Mouse (Mus musculus) lung, embryonic 14.5 days (tissue): ENCODE results near the gene Fam222b. TPM values are rescaled to one million over a fixed set of nuclear protein-coding genes. Genes with fewer than 3 reads are reported as not detected.
A peak's percentile ranks its signal among the peaks of the same experiment; 100 is the strongest.

Experiments
- ATAC-seq: fragments of 200-750 bp; cut with Nextera tagmentation; 2 replicates; pipeline ENCODE4 v1.8.0; 2017; ENCODE audit warnings: mild to moderate bottlenecking, moderate TSS enrichment, moderate library complexity; ENCODE audit not compliant: insufficient read depth
- DNase-seq: peaks from one replicate; pipeline ENCODE4 v3.0.0-alpha.2; 2015
- H3K27ac ChIP-seq: fragments of 300-500 bp; sonication (generic); 2 replicates; pipeline ENCODE4 v1.5.1; 2014; ENCODE audit warnings: low read depth, mild to moderate bottlenecking, moderate library complexity
- H3K27me3 ChIP-seq: fragments of 300-500 bp; sonication (generic); 2 replicates; pipeline ENCODE4 v1.6.1; 2014; ENCODE audit warnings: low read length, control low read depth; ENCODE audit not compliant: insufficient read depth
- H3K36me3 ChIP-seq: fragments of 300-500 bp; sonication (generic); 2 replicates; pipeline ENCODE4 v1.6.1; 2014; ENCODE audit warnings: control low read depth; ENCODE audit not compliant: insufficient read depth
- H3K4me1 ChIP-seq: fragments of 300-500 bp; sonication (generic); 2 replicates; pipeline ENCODE4 v1.6.1; 2014; ENCODE audit warnings: antibody characterized with exemption, control low read depth; ENCODE audit not compliant: insufficient read depth
- H3K4me2 ChIP-seq: fragments of 300-500 bp; sonication (generic); 2 replicates; pipeline ENCODE4 v1.6.1; 2014; ENCODE audit warnings: mild to moderate bottlenecking
- H3K4me3 ChIP-seq: fragments of 300-500 bp; sonication (generic); 2 replicates; pipeline ENCODE4 v1.5.1; 2014; ENCODE audit warnings: low read depth, low read length
- H3K9ac ChIP-seq: fragments of 300-500 bp; sonication (generic); 2 replicates; pipeline ENCODE4 v1.6.1; 2014
- H3K9me3 ChIP-seq: fragments of 300-500 bp; sonication (generic); 2 replicates; pipeline ENCODE4 v1.6.1; 2016; ENCODE audit warnings: low read depth, low read length, control low read depth
- CTCF ChIP-seq: IDR thresholded peaks from 2 replicates; pipeline ENCODE4 v1.5.1; 2016; ENCODE audit warnings: antibody characterized with exemption, low read depth
- WGBS: fragments of 180-500 bp; shearing (Covaris S2); extraction: QIAGEN DNeasy Blood & Tissue Kit; methylation state at CpG from one replicate; pipeline ENCODE4 v1.1.7; 2014; 5-methylcytosine and 5-hydroxymethylcytosine counted together
- polyA plus RNA-seq: library from polyadenylated mRNA; unstranded; fragments of >200 nt; fragmentation: Nextera tagmentation; extraction: Ambion mirVana; gene quantifications from 2 replicates; pipeline ENCODE4 v1.2.1, GENCODE M21; 2014

The Fam222b gene
- polyA plus RNA-seq, 1 experiment from 2014 or later, result 17.8 TPM

- H3K4me3 ChIP-seq, result no peak overlapping the region
- H3K4me1 ChIP-seq, result peaks cover 5% of the 10 kb centered on the region
- H3K27me3 ChIP-seq, result no peaks in the 10 kb centered on the region
- ATAC-seq (no peak), DNase-seq (no peak)
- H3K36me3 ChIP-seq, result no peaks in the 10 kb centered on the region
- 38% methylated on average over 19 of the region's 19 CpGs for WGBS
- no peak overlapping the region for H3K9ac ChIP-seq
- H3K4me2 ChIP-seq, result peak overlapping the region; percentile 18; the same call in 1 of the 2 replicates
- no peaks in the 10 kb centered on the region for H3K9me3 ChIP-seq
- H3K27ac ChIP-seq, result no peak overlapping the region
- TF ChIP-seq CTCF, result no peak
Measured at GRCm38 (mm10) chr11:78168541-78169468, 74.3 kb downstream of the Fam222b start.

DNA sequence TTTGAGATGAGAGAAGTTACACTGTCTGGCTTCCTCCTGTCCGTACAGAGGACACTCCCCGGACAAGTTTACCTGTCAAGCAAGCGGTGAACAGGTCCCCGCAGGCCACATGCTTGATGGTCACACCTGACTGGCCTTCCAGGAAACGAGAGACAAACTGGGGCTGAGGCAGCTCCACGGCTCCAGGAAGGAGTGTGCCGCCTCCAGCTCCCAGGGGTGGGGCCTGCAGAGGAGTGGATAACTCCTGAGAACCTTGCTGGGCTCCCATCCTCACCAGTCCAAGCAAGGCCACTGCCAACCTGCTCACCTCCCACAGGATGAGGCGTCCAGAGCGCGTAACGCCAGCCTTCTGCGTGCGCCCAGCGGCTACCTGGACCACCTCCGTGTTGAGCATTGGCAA is 75.8 kb downstream of the Fam222b start:
- Histone ChIP-seq H3K36me3 (no peaks in the 10 kb centered on the region), H3K9ac (no peak overlapping the region), H3K4me1 (peaks cover 5% of the 10 kb centered on the region), H3K4me2 (no peak overlapping the region), H3K9me3 (no peaks in the 10 kb centered on the region), H3K27ac (no peak overlapping the region), H3K27me3 (no peaks in the 10 kb centered on the region), H3K4me3 (no peak overlapping the region)
- ATAC-seq (no peak), DNase-seq (no peak)
- 87% methylated on average over 15 of the region's 15 CpGs for WGBS
- TF ChIP-seq CTCF, result no peak

- no peak overlapping the region for H3K4me2 ChIP-seq
- H3K27ac ChIP-seq, result no peak overlapping the region
- WGBS, result 73% methylated on average over 4 of the region's 4 CpGs
- H3K4me3 ChIP-seq, result no peak overlapping the region
- DNase-seq, result no peak
- no peaks in the 10 kb centered on the region for H3K9me3 ChIP-seq
- H3K27me3 ChIP-seq, result no peaks in the 10 kb centered on the region
- ATAC-seq, result no peak
- H3K4me1 ChIP-seq, result no peaks in the 10 kb centered on the region
- no peak overlapping the region for H3K9ac ChIP-seq
- peak; percentile 33; the same call in 1 of the 2 replicates for TF ChIP-seq CTCF
- no peaks in the 10 kb centered on the region for H3K36me3 ChIP-seq
Measured at GRCm38 (mm10) chr11:78171328-78171727, 76.9 kb downstream of the Fam222b start.

DNA sequence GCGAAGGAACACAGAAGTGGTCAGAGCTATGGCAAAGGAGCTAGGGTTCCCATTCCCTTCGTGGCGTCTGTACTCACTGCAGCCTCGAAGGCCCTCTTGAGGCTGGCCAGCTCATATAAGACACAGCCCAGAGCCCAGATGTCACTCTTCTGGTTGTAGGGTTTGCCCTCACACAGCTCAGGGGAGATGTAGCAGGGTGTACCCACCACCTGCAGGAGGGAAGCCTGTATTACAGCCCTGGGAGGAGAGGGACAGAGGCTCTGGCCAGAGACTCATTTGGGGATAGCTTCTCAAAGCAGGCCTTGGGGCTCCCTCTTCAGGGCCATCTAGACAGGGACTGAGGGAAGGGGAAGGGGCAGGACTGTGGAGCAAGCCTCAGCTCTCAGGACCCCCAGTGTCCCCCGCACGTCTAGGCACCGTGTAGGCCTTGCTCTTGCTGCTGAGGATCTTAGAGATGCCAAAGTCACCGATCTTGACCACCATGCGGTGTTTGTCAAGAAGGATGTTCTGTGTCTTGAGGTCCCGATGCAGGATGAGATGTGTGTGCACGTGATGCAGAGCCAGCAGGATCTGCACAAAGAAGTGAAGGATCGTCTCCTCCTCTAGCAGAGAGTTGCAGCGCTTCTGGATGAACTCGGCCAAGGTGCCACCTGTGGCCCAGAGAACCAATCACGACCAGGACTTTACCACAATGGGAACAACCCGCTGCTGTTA is 77.7 kb downstream of the Fam222b start:
- DNase-seq (peak; percentile 49), ATAC-seq (no peak; the same call in 1 of the 2 replicates)
- H3K36me3 ChIP-seq, result no peaks in the 10 kb centered on the region
- no peak overlapping the region for H3K4me3 ChIP-seq
- H3K4me2 ChIP-seq, result no peak overlapping the region
- no peaks in the 10 kb centered on the region for H3K9me3 ChIP-seq
- H3K9ac ChIP-seq, result no peak overlapping the region
- H3K27ac ChIP-seq, result no peak overlapping the region
- no peaks in the 10 kb centered on the region for H3K27me3 ChIP-seq
- 82% methylated on average over 16 of the region's 16 CpGs for WGBS
- peak; percentile 58 for TF ChIP-seq CTCF
- H3K4me1 ChIP-seq, result no peaks in the 10 kb centered on the region

- H3K36me3 ChIP-seq, result no peaks in the 10 kb centered on the region
- no peaks in the 10 kb centered on the region for H3K27me3 ChIP-seq
- no peak for TF ChIP-seq CTCF
- H3K4me2 ChIP-seq, result no peak overlapping the region
- 73% methylated on average over 19 of the region's 19 CpGs for WGBS
- no peak overlapping the region for H3K9ac ChIP-seq
- H3K27ac ChIP-seq, result no peak overlapping the region
- H3K4me1 ChIP-seq, result no peaks in the 10 kb centered on the region
- H3K4me3 ChIP-seq, result no peak overlapping the region
- H3K9me3 ChIP-seq, result no peaks in the 10 kb centered on the region
- ATAC-seq, result no peak
- DNase-seq, result peak; percentile 29
Measured at GRCm38 (mm10) chr11:78172748-78173383, 78.4 kb downstream of the Fam222b start.

DNA sequence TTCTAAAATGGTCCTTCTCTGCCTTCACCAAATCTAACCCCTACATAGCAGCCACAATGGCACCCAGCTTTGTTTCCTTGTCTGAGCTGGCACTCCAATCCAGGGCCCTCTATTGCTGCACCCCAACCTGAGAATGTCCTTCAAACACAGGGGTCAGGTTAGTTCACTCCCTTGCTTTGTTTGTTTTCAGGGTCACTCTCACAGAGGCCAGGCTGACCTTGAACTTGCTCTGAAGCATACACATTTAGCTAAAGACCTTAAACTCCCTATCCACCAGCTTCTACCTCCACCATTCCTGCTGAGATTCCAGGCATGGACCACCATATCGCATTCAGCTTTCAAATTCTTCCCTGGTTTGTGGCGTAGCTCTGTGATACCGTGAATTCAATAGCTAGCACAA is 80.0 kb downstream of the Fam222b start:
- WGBS, result 77% methylated on average over 3 of the region's 3 CpGs
- TF ChIP-seq CTCF, result no peak
- no peak overlapping the region for H3K4me2 ChIP-seq
- peaks cover 2% of the 10 kb centered on the region for H3K36me3 ChIP-seq
- H3K4me1 ChIP-seq, result no peaks in the 10 kb centered on the region
- ATAC-seq (no peak), DNase-seq (no peak)
- H3K9ac ChIP-seq, result no peak overlapping the region
- H3K27me3 ChIP-seq, result no peaks in the 10 kb centered on the region
- no peak overlapping the region for H3K4me3 ChIP-seq
- no peak overlapping the region for H3K27ac ChIP-seq
- H3K9me3 ChIP-seq, result no peaks in the 10 kb centered on the region
